Mouse (Mus musculus): ENCODE measurements around the gene Dok7. TPM values are rescaled to one million over a fixed set of nuclear protein-coding genes. Genes with fewer than 3 reads are reported as not detected.

Gene Dok7
- total RNA-seq (2015) (not detected in 2 replicates), total RNA-seq (2017) (not detected in 2 replicates)

DNA sequence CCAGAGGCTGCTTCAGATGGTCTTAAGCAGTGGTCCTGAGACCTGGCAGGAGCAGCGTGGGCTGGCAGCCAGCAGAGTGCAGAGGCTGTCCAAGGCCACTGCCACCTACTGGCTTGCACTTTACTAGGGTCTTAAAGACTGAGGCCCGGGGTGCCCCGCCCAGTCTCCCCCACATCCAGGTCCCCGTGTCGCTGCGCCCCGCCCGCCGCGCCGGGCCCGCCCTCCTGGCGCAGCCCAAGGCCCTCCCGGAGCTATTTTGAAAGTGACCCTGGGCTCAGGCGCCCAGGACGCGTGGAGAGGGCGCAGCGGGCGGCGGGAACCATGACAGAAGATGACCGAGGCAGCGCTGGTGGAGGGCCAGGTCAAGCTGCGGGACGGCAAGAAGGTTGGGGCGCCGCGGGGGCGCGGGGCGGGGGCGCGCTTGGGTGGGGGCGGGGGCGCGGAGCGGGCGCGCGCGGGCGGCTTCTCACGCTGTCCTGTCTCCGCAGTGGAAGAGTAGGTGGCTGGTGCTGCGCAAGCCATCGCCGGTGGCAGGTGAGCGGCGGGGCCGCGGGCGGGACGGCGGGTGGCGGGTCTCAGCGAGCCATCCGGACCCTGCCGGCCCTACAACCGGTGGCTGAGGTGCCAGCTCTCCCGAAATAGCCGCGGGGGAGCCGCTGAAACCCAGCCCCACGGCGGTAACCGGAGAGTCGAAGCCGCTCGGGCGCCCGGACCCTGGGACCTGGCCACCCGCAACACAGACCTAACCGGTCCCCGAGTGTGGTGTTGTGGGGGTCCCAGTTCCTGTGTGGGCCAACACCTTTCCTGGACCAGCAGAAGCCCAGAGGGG is at the start of gene Dok7:
Gene Dok7, plus strand, starts transcription at position 163 of the 829 bp plus-strand sequence.
- no peak for ATAC-seq (ENCODE audit: poor library complexity, severe bottlenecking)

- no peak for ATAC-seq (ENCODE audit: poor library complexity, severe bottlenecking)
These were observed 47.4 kb upstream of the Dok7 start for GRCm38 (mm10) chr5:35009163-35009562.

GRCm38 (mm10) chr5:35010656-35011055 is 45.9 kb upstream of the Dok7 start:
- no peak for ATAC-seq (ENCODE audit: poor library complexity, severe bottlenecking)

DNA sequence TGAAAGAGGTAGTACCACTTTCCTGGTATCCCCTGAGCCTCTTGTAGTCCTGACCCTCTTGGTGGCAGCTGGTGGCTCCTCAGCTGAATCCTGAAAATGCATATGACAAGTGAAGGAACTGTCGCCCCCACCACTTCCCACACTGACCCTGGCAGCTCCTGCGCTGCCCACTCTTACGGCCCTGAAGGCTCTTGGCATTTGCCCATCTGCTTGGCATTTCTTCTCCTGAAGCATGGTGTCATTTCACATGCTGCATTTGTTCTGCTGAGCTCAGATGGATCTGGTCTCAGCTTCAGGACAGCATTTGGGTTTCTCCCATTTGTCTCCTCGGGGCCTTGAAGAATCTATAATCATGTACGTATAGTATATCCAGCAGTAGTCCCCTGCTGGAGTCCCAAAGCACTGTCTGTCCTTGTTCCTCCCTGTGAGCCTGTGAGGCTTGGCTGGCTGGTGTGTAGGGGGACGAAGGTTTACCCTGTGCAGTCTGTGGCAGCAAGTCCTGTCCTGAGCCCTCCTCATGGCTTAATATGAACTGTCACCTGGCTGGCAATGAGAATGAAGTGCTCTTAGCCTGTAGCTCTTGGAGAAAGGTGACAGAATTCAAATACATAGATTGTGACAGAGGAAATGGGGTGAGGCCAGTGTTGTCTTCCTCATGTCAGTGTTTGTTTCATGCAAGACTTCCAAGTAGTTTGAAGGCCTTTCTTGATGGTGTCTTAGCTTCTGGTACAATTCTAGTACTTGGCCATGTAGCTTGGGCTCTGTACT is 45.2 kb upstream of the Dok7 start:
- ATAC-seq (ENCODE audit: poor library complexity, severe bottlenecking), result no peak

DNA sequence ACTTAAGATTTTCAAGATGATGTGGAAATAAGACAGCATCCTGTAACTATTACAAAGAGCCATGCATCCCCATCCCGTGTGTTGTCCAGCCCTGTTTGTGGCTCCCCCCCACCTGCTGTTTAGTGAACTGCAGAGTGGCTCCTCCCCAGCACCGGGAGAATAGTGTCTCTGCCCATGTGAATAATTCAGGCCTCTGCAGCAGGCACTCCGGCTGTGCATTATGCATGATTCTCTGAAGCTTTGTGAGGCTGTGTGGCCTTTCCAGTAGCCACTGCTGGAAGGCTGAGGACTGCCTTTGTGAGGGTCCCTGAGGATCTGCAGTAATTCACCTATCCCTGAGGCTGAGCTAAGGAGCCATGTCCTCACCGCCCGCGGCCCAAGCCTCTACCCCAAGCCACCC is 42.5 kb upstream of the Dok7 start:
- ATAC-seq (ENCODE audit: poor library complexity, severe bottlenecking), result no peak

DNA sequence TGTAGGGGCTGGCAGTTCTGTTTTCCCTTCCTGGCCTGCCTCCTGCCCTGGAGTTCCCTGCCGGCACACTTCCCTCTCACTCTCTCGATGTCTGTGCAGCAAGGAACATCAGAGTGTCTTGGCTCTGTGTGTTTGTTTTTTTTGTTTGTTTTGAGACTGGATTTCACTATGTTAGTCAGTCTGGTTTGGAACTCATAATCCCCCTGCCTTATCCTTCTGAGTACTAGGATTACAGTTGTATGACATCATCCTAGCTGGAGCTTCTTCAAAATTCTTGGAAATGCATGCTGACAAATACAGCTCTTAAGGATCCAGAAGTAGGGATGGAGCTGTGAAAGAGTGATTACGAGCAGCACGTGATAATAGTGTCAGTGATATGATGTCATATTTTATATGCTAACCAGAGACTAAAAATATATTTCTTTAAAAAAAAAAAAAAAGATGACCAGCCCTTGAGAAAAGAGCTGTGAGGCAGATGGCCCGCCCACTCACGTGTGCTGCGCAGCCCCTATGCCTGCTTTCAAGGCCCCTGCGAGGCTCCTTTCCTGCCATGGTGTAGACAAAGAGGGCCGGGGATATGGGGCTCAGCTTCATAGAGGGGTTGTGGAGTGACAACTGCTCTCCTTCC is 36.8 kb upstream of the Dok7 start:
- no peak for ATAC-seq (ENCODE audit: poor library complexity, severe bottlenecking)

- ATAC-seq (ENCODE audit: poor library complexity, severe bottlenecking), result no peak
These were observed 35.9 kb upstream of the Dok7 start for GRCm38 (mm10) chr5:35020410-35021241.

- ATAC-seq (ENCODE audit: poor library complexity, severe bottlenecking), result peak; percentile 60; the same call in 1 of the 2 replicates
These were observed 31.6 kb upstream of the Dok7 start for GRCm38 (mm10) chr5:35024975-35025374.

- ATAC-seq (ENCODE audit: poor library complexity, severe bottlenecking), result no peak
These were observed 27.3 kb upstream of the Dok7 start for GRCm38 (mm10) chr5:35029303-35029702.

GRCm38 (mm10) chr5:35029755-35030154 is 26.8 kb upstream of the Dok7 start:
- ATAC-seq (ENCODE audit: poor library complexity, severe bottlenecking), result no peak

- ATAC-seq (ENCODE audit: poor library complexity, severe bottlenecking), result peak; percentile 34; the same call in 1 of the 2 replicates
These were observed 23.5 kb upstream of the Dok7 start for GRCm38 (mm10) chr5:35033068-35033467.

DNA sequence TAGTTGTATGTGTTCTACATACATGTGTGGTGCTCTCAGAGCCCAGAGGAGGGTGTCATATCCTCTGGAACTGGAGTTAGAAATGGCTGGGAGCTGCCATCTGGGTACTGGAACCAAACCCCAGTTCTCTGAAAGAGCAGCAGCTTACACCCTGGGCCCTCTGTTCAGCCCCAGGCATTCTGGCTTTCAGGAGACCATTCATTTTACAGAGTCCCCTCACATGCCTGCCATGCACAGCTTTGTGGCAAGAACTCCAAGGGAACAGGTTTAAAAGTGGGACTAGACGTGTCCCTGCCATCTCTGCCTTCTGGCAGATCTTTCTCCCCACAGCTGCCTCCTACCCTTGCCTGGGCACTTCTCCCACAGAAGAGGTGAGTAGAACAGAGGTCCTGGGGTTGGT is 22.9 kb upstream of the Dok7 start:
- ATAC-seq (ENCODE audit: poor library complexity, severe bottlenecking), result no peak

DNA sequence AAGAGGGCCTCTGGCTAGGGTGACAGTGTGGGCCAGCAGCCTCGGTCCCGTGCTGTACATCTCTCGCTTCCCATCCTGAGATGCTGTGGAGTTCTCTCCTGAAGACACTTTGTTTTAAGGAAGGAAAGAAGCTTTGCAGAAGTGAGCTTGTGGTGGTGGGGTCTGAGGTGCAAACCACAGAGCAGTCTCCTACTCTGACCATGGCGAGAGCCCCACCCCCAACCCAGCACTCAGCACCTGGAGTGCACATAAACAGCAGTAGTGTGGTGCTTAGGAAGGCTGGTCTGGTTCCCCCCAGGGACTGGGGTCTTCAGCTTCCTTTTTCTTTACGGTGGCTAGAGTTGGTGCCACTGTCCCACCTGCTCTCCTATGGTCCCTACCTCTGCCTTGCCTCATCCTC is 21.4 kb upstream of the Dok7 start:
- ATAC-seq (ENCODE audit: poor library complexity, severe bottlenecking), result peak; percentile 49; the same call in 1 of the 2 replicates

GRCm38 (mm10) chr5:35035795-35036194 is 20.8 kb upstream of the Dok7 start:
- no peak for ATAC-seq (ENCODE audit: poor library complexity, severe bottlenecking)

DNA sequence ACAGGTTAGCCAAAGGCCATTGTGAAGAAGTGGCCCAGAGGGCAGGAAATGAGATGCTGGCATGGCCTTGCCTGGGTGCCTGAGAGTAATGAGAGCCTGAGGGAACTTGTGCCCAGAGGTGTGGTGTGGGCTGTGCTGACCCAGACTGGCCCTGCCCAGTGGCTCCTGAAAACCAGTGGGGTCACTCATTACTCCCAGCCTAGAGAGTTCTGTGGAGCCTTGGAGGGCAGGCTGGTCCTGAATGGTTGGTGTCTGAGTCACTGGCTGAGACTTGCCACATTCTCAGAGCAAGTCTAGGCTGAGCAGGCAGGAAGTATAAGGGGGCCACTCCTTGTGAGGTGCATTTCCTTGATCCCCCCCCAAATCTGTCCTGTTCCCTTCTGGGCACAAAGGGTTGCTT is 19.1 kb upstream of the Dok7 start:
- no peak for ATAC-seq (ENCODE audit: poor library complexity, severe bottlenecking)

GRCm38 (mm10) chr5:35041268-35041829 is 15.2 kb upstream of the Dok7 start, which contains the start of gene Hgfac:
Gene Hgfac, plus strand, starts transcription at chr5:35041509.
- ATAC-seq (ENCODE audit: poor library complexity, severe bottlenecking), result no peak

DNA sequence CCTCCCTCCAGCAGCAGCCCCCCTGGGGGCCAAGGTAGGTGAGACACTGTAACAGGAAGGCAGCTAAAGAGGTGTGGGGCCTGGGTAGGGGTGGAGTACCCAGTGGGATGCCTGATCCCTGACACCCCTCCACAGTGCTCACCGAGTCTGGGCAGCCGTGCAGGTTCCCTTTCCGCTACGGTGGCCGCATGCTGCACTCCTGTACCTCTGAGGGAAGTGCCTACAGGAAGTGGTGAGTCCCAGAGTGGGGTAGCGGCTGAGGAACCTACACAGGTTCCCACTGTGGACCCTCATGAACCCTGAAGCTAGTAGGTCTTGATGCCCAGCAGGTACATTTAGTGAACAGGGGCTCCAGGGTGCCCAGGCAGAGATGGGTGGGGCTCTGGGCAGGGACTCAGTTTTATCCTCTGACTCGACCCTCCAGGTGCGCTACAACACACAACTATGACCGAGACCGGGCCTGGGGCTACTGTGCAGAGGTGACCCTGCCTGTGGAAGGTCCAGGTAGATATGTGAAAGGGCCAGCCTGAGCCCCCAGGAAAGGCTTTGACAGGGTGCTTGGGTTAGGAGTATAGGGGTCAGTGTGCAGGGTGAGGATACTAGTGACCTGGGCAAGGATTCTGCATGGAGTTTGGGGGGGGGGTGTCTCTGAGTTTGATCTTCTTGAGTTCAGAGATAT is 14.0 kb upstream of the Dok7 start:
- peak; percentile 72 for ATAC-seq (ENCODE audit: poor library complexity, severe bottlenecking)

DNA sequence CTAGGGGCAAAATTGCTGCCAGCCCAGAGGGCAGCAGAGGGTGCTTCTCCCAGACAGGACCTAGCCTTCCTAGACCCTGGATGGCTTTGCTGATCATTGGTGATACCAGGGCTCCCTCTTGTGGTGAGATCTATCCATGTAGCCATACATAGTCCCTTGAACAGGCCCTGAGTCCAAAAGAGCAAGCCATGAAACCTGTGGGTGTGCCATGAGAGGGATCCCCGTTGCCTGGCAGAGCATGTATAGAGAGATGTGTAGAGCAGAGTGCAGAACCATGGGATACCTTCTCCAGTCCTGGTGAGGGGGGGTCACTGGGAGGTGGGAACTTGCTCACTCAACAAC is 13.5 kb upstream of the Dok7 start:
- ATAC-seq (ENCODE audit: poor library complexity, severe bottlenecking), result peak; percentile 71

DNA sequence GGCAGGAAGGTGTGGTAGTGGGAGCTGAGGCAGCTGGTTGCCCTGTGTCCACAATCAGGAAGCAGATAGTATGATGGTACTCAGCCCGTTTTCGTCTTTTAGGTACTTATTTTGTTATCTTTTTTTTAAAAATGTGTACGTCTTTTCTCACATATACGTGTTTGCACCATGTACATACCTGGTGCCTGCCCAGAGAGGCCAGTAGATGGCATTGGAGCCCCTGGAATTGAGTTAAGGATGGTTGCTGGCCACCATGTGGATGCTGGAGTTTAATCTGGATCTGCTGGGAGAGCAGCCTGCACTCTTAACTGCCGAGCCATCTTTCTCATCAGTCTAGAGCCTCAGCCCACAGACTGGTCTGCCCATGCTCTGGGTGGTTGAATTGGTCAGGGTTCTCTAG is 6.0 kb upstream of the Dok7 start:
- ATAC-seq (ENCODE audit: poor library complexity, severe bottlenecking), result no peak

DNA sequence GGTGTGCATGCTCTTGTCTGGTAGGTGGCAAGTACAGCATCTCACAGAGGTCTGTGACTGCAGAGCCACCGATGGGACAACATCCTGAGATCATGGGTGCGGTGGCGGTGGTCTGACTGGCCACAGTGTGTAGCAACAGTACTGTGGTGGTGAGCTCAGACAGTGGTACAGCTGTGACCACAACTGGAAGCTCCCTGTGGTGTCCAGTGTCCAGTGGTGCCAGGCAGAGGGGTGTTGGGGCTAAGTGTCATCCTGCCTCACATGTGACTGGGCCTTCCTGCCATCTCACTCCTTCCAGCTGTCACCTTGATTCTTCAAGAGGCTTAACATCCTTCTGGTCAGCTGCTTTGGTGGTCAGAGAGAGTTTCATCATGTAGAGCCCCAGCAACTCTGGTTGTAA is 1.9 kb upstream of the Dok7 start:
- ATAC-seq (ENCODE audit: poor library complexity, severe bottlenecking), result no peak

All from megakaryocyte, adult 5-6 weeks (primary cell).